Mouse (Mus musculus) lung, postnatal 0 days (tissue): ENCODE results near the gene Capn8. TPM values are rescaled to one million over a fixed set of nuclear protein-coding genes. Genes with fewer than 3 reads are reported as not detected.
A peak's percentile ranks its signal among the peaks of the same experiment; 100 is the strongest.

Source experiments
- ATAC-seq: fragments of 200-750 bp; cut with Nextera tagmentation; 2 replicates; pipeline ENCODE4 v1.8.0; 2017; ENCODE audit warnings: moderate library complexity
- DNase-seq: peaks from one replicate; pipeline ENCODE4 v3.0.0-alpha.2; 2016; ENCODE audit warnings: low spot score
- H3K27ac ChIP-seq: fragments of 300-500 bp; sonication (generic); 2 replicates; pipeline ENCODE4 v1.5.1; 2014; ENCODE audit warnings: antibody characterized with exemption, mild to moderate bottlenecking, low read length, mixed read lengths
- H3K27me3 ChIP-seq: fragments of 300-500 bp; sonication (generic); replicated peaks from 2 replicates; pipeline ENCODE4 v1.6.1; 2014; ENCODE audit warnings: low read length, mixed read lengths; ENCODE audit not compliant: insufficient read depth
- H3K36me3 ChIP-seq: fragments of 300-500 bp; sonication (generic); 2 replicates; pipeline ENCODE4 v1.6.1; 2014; ENCODE audit warnings: low read length, mixed read lengths; ENCODE audit not compliant: insufficient read depth
- H3K4me1 ChIP-seq: fragments of 300-500 bp; sonication (generic); 2 replicates; pipeline ENCODE4 v1.6.1; 2014; ENCODE audit warnings: antibody characterized with exemption, low read depth, low read length, mixed read lengths; ENCODE audit not compliant: insufficient read depth
- H3K4me2 ChIP-seq: fragments of 300-500 bp; sonication (generic); replicated peaks from 2 replicates; pipeline ENCODE4 v1.6.1; 2014; ENCODE audit warnings: low read depth, mild to moderate bottlenecking, low read length, moderate library complexity, mixed read lengths
- H3K4me3 ChIP-seq: fragments of 300-500 bp; sonication (generic); 2 replicates; pipeline ENCODE4 v1.5.1; 2014; ENCODE audit warnings: low read depth, low read length
- H3K9ac ChIP-seq: fragments of 300-500 bp; sonication (generic); replicated peaks from 2 replicates; pipeline ENCODE4 v1.6.1; 2014; ENCODE audit warnings: low read depth, mild to moderate bottlenecking
- H3K9me3 ChIP-seq: fragments of 300-500 bp; sonication (generic); 2 replicates; pipeline ENCODE4 v1.6.1; 2016; ENCODE audit warnings: low read length, mixed read lengths
- CTCF ChIP-seq: IDR thresholded peaks from 2 replicates; pipeline ENCODE4 v1.5.1; 2016; ENCODE audit warnings: antibody characterized with exemption, mild to moderate bottlenecking
- EP300 ChIP-seq: IDR thresholded peaks from 2 replicates; pipeline ENCODE4 v1.6.1; 2016; ENCODE audit warnings: antibody characterized with exemption, mild to moderate bottlenecking, control low read depth
- WGBS: fragments of 180-500 bp; shearing (Covaris S2); extraction: QIAGEN DNeasy Blood & Tissue Kit; methylation state at CpG from one replicate; pipeline ENCODE4 v1.1.7; 2014; 5-methylcytosine and 5-hydroxymethylcytosine counted together
- polyA plus RNA-seq: library from polyadenylated mRNA; unstranded; fragments of >200 nt; fragmentation: Nextera tagmentation; extraction: Ambion mirVana; gene quantifications from 2 replicates; pipeline ENCODE4 v1.2.1, GENCODE M21; 2015

Capn8 gene
- polyA plus RNA-seq, 1 experiment from 2014 or later = 0.25 TPM

- ATAC-seq (peak; percentile 35), DNase-seq (peak; percentile 66)
- no peaks in the 10 kb centered on the region for H3K4me1 ChIP-seq
- no peak overlapping the region for H3K9ac ChIP-seq
- H3K27ac ChIP-seq = no peak overlapping the region
- H3K36me3 ChIP-seq = no peaks in the 10 kb centered on the region
- TF ChIP-seq EP300 = peak; percentile 87
- no peak for TF ChIP-seq CTCF
- no peaks in the 10 kb centered on the region for H3K9me3 ChIP-seq
- 16% methylated on average over 4 of the region's 4 CpGs for WGBS
- no peak overlapping the region for H3K4me2 ChIP-seq
- H3K27me3 ChIP-seq = no peaks in the 10 kb centered on the region
- no peak overlapping the region for H3K4me3 ChIP-seq
Measured at GRCm38 (mm10) chr1:182592436-182592835, 27.6 kb downstream of the Capn8 start.

DNA sequence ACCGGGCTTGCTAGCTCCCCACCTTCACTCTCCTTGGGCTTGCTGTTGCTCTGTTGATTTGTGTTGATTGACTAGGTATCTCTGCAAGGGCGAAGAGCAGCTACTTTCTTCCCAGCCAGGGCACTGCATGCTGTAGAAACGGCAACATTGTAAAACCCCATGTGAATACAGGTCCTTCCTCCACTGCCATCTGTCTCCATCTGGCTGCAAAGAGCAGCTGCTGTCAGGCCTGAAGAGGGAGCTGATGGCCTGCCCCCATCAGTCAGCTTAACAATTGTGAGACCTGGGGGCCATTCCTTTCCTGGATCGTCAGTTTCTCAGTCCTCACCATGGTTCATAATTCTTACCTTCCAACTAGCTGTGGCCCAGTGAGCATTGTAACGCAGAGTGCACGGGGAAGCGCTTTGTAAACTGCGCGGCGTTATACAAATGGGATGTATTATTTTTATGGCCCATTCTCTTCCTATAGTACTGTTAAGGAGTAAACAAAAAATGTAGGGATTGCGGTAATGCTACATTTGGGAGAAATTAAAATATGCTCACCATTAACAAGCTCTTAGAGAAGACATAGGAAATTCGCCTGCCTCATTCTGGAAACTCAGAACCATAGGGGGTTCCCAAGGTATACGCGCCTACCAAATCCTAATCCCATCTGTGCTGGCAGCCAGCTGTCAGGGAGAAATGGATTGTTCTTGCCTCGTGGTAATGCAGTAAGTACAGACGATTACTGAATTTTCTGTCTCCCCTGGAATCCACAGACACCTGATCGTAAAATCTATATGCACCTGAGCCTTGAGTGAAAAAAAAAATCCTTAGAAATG is 40.7 kb downstream of the Capn8 start:
- Histone ChIP-seq H3K4me2 (no peak overlapping the region), H3K36me3 (no peaks in the 10 kb centered on the region), H3K9me3 (no peaks in the 10 kb centered on the region), H3K27ac (no peak overlapping the region), H3K27me3 (no peaks in the 10 kb centered on the region), H3K4me3 (no peak overlapping the region), H3K9ac (no peak overlapping the region), H3K4me1 (no peaks in the 10 kb centered on the region)
- peak; percentile 36 for TF ChIP-seq CTCF
- no peak for TF ChIP-seq EP300
- DNase-seq (no peak), ATAC-seq (no peak)
- 78% methylated on average over 17 of the region's 17 CpGs for WGBS

- Histone ChIP-seq H3K4me1 (no peaks in the 10 kb centered on the region), H3K9ac (no peak overlapping the region), H3K4me2 (no peak overlapping the region), H3K9me3 (no peaks in the 10 kb centered on the region), H3K4me3 (no peak overlapping the region), H3K27me3 (no peaks in the 10 kb centered on the region), H3K36me3 (no peaks in the 10 kb centered on the region), H3K27ac (no peak overlapping the region)
- ATAC-seq = no peak
- TF ChIP-seq CTCF = no peak
- TF ChIP-seq EP300 = no peak
- DNase-seq = no peak
- WGBS = 71% methylated on average over 4 of the region's 4 CpGs
Measured at GRCm38 (mm10) chr1:182609701-182610335, 45.0 kb downstream of the Capn8 start.

- Histone ChIP-seq H3K36me3 (no peaks in the 10 kb centered on the region), H3K27me3 (no peaks in the 10 kb centered on the region), H3K27ac (no peak overlapping the region), H3K9ac (no peak overlapping the region), H3K4me3 (no peak overlapping the region), H3K4me1 (no peaks in the 10 kb centered on the region), H3K4me2 (no peak overlapping the region), H3K9me3 (no peaks in the 10 kb centered on the region)
- TF ChIP-seq EP300 (no peak), CTCF (peak; percentile 53)
- DNase-seq = no peak
- 48% methylated on average over 1 of the region's 1 CpGs for WGBS
- ATAC-seq = no peak
Measured at GRCm38 (mm10) chr1:182615465-182615864, 50.7 kb downstream of the Capn8 start.

DNA sequence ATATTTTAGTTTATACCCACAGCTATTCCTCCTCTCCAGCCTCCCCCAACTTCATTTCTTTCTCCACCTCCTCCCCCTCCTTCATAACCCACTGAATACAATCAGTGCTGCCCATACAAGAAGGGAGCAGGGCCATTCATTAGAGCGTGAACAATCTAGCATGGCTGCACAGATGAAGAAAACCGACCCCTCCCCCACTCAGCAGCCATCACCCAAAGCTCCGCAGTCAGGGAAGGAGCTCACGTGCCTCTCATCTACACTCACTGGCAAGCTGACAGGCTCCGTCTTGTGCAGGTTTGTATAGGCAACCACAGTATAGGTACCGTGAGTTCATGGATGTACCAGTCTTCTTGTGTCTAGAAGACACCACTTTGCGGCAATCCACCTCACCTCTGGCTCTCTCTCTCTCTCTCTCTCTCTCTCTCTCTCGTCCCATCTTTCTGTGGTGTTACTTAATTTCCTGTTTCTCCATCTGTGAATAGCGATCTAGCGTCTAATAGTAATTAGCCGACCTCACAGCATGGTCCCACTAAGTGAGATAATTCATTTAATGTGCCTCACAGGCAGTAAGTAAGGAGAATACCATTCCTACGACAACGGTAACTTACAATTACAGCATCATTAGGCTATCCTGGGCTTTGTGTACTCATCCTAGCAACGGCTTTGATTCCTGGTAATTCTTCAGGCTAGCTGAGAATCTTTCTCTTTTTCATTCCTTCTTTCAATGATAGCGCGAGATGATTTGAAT is 53.6 kb downstream of the Capn8 start:
- TF ChIP-seq CTCF = no peak
- no peak for TF ChIP-seq EP300
- H3K4me2 ChIP-seq = no peak overlapping the region
- H3K27ac ChIP-seq = no peak overlapping the region
- WGBS = 76% methylated on average over 16 of the region's 16 CpGs
- ATAC-seq (no peak), DNase-seq (no peak)
- H3K4me3 ChIP-seq = no peak overlapping the region
- H3K9me3 ChIP-seq = no peaks in the 10 kb centered on the region
- no peaks in the 10 kb centered on the region for H3K36me3 ChIP-seq
- H3K27me3 ChIP-seq = no peaks in the 10 kb centered on the region
- no peaks in the 10 kb centered on the region for H3K4me1 ChIP-seq
- H3K9ac ChIP-seq = no peak overlapping the region

- H3K4me1 ChIP-seq = no peaks in the 10 kb centered on the region
- no peak for ATAC-seq
- no peaks in the 10 kb centered on the region for H3K36me3 ChIP-seq
- no peak overlapping the region for H3K4me2 ChIP-seq
- H3K9ac ChIP-seq = no peak overlapping the region
- H3K27me3 ChIP-seq = no peaks in the 10 kb centered on the region
- no peak overlapping the region for H3K4me3 ChIP-seq
- no peak for DNase-seq
- 59% methylated on average over 4 of the region's 4 CpGs for WGBS
- TF ChIP-seq EP300 = no peak
- no peak for TF ChIP-seq CTCF
- H3K27ac ChIP-seq = no peak overlapping the region
- H3K9me3 ChIP-seq = no peaks in the 10 kb centered on the region
Measured at GRCm38 (mm10) chr1:182620470-182620869, 55.7 kb downstream of the Capn8 start.
